Mouse (Mus musculus) mesoderm, embryonic 11.5 days (tissue): ENCODE measurements around the gene Zfp335.

ENCODE experiments used
- DNase-seq: peaks from one replicate; pipeline ENCODE4 v3.0.0-alpha.2; 2012; ENCODE audit warnings: low read depth, low spot score

Zfp335 gene

DNA sequence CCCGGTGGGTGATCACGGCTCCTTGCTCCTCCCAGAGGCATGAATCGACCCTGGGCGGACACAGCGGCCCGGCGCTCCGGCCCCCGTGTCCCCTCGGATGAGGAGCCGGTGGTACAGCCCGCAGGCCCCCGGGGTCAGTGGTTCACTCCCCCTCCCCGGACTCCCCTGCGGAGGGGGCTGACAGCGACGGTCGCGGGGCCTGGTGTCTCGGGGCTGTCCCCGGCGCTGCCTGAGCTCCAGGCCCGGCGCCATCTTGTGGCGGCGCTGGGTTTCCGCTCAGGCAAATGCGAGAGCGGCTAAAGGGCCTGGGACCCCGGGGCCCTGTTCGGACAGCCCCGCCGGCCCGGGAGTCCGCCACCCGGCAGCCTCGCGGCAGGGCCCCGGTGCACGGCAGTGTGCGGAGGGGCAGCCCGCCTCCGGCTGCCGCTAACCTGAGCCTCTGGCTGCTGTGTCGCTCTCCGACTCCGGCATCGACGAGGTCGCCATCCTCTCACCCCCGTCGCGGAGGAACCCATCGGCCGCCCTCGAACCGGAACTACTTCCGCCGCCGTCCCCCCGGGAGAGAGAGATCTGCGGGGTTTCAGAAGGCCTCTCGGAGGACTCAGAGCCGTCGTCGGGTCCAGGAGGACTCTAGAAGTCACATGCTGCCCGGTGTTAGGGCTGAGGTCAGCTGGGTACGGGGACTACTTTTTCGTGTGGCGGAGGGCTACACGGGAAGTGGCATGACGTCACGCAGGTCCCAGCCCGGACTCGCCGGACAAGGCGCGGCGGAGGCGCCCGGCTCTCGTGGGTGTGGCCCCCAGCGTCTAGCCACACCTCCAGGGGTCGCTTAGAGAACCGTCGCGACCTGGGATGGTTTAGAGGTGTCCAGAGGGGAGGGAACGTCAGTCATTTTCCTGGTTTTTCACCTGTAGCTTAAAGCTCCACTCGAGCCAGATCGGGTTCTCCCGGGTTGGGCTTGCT, at the start of gene Zfp335:
TSS of gene Zfp335 (minus strand) at position 672 of the 963 bp plus-strand sequence.
- peak; percentile 95 for DNase-seq

DNA sequence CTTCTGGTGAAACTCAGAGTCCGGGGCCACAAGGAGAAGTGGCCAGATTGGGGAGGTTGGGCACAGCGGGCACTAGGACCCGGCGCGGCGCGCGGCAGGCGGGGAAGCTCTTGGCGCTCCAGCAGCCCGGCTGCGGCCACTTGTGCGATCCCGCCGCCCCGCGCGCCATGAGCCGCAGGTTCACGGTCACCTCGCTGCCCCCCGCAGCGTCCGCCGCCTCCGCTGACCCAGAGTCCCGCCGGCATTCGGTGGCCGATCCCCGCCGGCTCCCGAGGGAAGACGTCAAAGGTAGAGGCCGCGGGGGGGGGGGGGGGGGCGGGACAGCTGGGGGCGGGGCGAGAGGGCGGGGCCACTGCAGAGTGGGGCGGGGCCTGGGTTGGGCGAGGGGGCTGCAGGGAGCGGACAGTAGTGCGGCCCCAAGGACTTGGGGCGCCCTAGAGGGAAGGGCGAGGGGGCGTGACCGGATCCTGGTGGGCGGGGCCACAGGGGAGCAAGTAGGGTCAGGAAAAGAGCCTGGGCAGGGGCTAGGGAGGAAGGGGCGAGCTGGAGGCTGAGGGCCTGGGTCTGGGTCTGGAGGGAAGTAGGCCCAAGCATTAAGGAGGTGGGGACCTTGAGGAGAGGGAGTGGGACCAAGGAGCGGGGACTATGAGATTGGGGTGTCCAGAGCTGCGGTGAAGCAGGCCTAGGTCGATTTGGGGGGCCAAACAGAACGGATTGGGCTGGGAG, 49.3 kb upstream of the Zfp335 start, which contains the start of gene Slc12a5:
TSS of gene Slc12a5 (plus strand) at position 87 of the 726 bp plus-strand sequence.
- DNase-seq, result peak; percentile 64

DNA sequence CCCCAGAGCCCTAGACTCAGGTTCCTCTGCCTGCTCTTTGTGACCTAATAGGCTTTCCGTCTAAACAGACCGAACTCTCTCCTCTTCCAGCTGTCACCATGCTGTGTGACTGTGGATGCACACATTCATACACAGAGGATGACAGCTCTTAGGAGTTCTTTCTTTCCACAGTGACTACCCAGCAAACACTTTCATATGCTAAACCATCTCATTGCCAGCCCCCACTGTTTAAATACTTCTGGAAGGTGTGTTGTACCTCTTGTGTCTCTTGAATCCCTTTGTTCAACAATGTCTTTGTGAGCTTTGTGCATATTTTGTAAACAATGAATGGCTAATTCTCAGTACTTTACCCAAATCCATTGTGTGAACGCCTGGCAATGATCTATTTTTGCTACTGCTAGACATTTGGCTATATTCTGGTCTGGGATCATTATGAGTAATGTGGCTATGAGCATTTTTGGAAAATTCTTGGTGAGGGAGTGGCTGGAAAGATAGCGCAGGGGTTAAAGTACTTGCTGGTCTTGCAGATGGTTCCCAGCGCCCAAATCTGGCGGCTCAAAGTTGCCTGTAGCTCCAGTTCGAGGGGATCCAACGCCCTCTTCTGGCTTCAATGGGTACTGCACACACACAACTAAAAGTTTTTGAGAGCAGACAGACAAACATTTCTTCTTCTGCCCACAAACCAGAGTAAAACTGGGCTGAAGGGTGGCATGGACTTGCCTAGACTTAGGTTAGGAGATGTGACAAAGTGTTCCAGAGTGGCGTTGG, 46.2 kb upstream of the Zfp335 start:
- no peak for DNase-seq

DNA sequence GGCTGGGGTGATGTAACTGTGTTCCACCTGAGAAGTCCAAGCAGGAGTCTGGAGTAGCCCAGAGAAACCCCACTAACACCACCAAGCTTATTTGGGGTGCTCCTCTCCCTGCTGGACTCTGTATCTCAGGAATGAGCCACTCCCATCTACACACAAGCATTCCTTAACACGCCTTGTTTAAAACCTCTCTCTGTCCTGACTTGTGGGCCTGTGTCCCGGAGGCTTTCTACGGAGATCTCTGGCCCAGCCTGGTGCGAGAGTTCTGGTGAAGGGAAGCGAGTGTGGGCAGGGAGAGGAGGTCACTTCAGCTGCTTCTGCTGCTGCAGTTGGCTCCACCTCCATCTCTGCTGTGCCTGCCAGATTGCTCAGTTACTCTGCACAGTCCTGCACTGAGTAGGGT, 44.6 kb upstream of the Zfp335 start:
- no peak for DNase-seq

DNA sequence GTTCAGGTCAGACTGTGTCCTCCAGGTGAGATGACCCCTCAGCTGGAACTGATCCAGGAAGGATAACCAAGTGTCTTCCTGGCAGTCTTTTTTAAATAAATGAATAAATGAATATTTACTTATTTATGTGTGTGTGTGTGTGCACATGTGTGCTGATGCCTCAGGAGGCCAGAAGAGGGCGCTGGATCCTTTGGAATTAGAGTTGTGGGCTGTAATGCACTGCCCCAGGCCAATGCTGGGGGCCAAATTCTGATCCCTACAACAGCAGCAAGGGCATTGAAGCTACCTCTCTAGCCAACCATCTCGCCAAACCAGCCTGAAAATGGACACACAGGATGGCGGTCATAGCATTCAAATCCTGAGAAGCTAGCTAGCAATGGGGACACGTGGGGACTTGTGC, 44.2 kb upstream of the Zfp335 start:
- DNase-seq, result no peak

DNA sequence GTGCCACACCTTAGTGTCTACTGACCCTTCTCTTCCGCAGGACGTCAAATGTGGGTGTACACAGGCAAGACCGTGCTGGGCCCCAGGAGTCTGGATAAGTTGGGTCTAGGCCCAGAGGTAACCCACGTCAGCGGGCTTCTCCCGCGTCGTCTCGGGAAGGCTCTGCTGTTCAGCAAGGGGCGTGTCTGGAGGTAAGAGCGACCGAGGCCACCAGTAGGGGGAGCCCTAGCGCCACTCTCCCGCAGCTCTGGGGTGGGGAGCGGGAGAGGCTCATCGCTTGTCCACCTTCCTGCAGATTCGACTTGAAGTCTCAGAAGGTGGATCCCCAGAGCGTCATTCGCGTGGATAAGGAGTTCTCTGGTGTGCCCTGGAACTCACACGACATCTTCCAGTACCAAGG, 41.7 kb upstream of the Zfp335 start:
- peak; percentile 90 for DNase-seq

DNA sequence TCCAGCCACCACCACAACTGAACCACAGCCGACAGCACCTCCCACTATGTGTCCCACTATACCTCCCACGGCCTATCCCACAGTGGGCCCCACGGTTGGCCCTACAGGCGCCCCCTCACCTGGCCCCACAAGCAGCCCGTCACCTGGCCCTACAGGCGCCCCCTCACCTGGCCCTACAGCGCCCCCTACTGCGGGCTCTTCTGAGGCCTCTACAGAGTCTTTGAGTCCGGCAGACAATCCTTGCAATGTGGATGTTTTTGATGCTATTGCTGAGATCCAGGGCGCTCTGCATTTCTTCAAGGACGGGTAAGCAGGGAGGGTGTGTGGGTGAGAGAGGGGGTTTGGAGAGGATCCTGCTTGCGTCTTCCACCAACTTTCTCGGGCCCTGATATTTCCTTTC, 40.9 kb upstream of the Zfp335 start:
- no peak for DNase-seq

DNA sequence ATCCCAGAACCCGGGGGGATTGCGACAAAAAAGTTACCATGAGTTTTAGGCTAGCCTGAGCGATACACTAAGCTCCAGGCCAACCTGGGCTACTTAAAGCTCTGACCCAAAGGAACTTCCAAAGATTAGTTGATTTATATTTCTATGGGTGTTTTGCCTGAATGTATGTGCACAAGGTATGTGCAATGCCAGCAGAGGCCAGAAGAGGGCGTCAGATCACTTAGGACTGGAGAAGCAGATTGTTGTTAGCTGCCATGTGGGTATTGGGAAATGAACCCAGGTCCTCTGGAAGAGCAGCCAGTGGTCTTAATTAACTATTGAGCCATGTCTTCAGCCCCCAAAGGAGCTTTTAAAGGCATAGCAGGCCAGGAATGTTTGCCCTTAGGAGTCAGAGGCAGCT, 40.2 kb upstream of the Zfp335 start:
- no peak for DNase-seq

DNA sequence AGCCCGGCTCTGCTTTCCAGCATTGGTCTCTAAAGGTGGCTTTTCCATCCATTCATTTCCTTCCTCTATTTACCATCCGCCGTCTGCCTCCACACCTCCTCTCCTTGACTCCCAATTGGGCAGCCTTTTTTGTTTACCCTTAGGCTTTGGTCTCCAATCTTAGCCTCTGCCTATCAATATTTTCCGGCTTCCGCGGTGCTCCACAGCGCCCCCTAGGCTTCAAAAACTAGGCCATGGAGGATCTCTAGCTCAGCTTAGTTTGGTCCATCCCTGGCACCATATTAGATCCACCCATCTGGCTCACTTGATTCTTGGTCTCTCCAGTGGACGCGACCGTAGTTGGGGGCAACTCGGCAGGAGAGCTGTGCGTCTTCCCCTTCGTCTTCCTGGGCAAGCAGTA, 38.9 kb upstream of the Zfp335 start:
- DNase-seq, result no peak

DNA sequence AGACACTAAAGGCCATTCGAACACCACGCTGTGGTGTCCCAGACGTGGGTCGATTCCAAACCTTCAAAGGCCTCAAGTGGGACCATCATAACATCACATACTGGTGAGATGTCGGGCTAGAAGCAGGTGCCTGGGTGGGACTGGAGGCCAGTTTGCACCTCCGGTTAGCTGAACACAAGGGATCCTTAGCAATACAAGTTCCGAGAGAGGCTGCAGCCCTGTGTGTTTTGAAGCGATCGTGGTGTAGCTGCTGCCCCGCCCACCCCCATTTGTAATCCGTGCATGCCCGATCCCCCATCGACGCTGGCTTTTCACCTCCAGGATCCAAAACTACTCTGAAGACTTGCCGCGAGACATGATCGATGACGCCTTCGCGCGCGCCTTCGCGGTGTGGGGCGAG, 37.4 kb upstream of the Zfp335 start:
- DNase-seq, result no peak

DNA sequence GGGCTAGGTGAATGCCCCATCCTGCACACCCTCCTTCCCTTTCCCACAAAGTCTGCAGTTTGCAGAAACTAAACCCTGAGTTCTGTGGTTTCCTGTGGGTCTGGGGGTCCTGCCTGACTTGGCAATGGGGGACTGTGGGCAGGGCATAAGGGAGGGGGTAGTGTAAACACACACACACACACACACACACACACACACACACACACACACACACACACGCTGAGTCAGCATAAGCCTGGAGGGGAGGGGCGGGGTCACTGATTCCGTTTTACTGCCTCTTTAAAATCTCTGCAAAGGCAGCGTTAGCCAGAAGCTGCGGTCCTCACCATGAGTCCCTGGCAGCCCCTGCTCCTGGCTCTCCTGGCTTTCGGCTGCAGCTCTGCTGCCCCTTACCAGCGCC, 36.4 kb upstream of the Zfp335 start:
- no peak for DNase-seq

DNA sequence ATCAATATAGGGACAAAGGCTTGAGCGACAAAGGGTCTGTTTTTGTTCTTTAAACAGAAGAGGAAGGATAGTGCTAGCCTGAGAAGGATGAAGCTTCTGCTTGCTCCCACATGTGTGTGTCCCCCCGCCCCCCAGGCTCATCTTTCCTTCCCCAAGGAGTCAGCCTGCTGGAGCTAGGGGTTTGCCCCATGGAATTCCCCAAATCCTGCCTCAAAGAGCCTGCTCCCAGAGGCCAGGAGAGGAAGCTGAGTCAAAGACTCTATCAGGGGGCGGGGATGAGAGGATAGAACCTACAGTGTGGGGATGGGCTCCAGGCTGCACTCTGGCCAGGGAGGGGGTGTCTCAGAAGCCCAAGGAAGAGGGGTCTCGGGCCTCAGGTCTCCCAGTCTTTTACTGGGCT, 35.9 kb upstream of the Zfp335 start:
- DNase-seq, result no peak

DNA sequence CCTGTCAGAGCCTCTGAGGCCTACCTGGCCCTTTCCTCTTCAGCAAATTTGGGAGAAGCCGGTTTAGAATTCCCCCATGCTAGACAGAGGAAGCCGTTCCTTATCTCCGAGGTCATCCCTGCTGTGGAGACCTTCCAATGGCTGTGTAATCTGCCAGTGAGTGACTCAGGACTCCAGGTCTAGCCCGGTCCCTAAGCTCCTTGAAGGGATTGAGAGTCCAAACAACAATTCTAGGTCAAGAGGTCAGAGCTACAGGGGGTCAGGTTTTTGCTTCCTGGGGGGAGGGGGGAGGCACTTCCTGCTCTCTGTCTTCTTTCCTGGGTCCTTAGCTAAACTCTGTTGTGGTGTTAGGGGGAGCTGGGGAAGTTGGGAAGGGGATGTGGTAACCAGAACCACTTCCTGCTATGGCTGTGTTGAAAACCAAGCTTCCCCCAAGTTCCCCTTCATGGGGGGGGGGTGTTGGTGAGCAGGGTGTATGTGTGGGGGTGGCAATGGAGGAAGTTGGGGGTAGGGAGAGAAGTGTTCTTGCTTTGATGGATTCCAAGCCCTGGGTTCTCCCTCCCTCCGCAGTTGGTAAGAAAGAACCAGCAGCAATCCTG, 31.2 kb upstream of the Zfp335 start:
- no peak for DNase-seq

DNA sequence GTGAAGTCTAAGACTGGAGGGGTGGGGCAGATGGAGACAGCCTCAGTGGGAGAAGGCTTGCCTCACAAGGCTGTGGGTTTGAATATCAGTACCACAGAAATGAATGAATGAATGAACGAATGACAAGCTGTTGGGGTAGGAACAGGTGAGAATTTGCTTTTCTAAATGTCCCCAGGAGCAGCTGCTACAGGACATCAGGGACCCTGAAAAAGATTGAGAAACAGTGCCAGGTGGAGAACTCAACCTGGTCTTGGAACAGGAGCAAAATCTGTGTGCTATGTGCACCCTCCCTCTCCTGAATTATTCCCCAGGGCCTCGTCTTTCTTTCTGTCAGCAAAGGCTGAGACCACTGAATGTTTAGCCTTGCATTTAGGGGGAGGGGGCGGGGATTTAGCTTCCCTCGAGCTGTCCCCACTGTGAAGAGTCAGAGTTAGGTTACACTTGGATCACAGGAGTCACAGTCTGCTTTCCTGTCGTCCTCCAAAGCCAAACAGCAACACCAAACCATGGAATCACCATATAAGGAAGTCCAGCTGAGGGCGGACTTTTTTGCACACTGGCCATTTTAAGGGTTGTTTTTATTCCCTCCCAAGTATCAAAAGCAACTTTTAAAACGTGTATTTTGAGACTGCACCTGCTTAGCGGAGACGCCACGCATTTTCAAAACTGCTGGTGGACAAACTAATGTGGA, 28.7 kb upstream of the Zfp335 start, which contains the start of gene Mmp9:
TSS of gene Mmp9 (plus strand) at position 641 of the 691 bp plus-strand sequence.
- DNase-seq, result peak; percentile 70

DNA sequence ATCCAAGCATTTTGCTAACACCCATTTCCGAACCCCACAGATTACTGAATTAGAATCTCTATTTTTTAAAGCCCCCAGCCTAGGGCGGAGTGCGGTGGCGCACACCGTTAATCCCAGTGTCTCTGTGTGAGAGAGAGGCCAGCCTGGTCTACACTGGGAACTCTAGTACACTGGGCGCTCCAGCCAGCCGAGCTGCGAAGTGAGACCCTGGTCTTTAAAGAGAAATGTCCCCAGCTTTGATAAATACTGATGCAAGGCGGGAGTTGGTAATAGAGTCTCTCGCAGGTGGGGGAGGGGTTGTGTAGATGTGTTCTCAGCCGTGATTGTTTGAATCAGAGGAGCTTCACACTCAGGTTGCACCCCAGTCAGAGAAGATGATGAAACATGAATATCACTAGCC, 27.5 kb upstream of the Zfp335 start:
- no peak for DNase-seq

DNA sequence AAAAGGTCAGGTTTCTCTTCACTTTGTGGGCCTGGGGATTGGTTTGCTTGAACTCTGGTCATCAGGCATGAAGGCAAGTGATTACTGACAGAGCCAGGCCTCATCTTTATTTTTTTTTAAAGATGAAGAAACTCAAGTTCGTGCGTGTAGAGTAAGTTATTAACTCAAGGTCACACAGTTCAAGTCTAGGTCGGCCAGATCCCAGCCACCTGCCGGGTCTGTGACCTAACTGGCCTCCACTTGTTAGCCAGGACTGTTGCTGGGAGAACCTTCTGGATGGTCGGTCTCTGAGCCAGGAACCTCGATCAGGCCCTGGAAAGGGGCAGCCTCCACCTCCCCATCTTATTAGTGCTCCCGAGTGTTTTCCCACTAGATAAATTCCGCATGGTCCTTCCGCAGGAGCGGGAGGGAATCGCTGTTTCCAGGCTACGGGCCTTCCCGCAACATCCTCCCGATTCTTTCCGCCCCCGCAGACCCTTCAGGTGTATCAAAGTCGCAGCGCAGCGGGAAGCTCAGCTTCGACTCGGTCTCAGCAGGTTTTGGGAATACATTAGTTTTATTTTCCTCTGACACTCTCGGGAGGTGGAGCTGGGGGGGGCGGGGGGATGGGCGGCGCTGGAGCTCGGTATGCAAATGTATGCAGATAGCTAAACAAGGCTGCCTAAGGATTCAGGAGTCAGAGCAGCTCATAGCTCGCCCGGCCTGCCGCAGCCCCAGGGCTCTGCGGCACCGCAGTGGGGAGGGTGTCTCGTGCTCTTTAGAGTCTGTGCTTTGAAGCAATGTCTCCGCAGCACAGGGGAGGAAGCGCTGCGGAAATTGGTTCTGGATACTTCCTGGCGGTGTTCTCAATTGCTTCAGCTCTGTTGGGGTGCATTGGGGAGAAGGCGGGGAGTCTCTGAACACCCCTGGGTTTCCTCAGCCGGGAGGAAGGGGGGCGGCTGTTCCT, 26.9 kb upstream of the Zfp335 start:
- peak; percentile 47 for DNase-seq

DNA sequence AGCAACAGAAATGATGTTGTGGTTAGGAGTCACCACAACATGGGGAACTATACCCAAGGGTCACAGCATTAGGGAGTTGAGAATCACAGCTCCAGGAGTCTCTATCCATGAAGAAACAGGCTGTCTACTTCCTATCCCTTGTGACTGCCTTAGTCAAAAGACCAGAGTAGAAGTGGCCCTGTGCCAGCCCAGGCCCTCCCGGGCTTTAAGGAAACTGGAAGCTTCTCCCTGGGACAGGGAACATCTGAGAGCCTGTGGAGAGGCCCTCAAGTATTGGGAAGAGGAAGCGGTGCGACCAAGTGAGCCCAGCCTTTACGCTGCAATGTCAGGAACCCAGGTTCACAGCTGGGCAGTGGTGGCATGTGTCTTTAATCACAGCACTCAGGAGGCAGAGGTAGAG, 24.4 kb upstream of the Zfp335 start:
- no peak for DNase-seq

DNA sequence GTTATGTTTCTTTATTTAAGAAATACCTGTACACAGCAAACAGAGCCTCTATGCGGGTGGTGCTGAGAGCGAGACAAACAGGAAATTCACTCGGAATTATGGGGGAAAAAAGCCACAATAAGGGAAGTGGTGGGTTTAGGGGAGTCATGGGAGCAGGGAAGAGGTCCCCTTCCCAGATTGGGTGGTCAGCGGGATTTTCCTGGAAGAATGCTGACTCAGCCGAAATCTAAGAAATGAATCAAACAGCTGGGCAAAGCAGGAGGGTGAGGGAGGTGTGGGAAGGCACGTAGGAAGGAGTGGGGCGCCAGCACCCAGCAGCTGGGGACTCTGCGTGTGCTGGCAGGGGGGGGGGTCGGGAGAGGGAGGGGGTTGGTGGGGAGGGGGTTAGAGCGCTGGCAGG, 22.0 kb upstream of the Zfp335 start:
- DNase-seq, result no peak

DNA sequence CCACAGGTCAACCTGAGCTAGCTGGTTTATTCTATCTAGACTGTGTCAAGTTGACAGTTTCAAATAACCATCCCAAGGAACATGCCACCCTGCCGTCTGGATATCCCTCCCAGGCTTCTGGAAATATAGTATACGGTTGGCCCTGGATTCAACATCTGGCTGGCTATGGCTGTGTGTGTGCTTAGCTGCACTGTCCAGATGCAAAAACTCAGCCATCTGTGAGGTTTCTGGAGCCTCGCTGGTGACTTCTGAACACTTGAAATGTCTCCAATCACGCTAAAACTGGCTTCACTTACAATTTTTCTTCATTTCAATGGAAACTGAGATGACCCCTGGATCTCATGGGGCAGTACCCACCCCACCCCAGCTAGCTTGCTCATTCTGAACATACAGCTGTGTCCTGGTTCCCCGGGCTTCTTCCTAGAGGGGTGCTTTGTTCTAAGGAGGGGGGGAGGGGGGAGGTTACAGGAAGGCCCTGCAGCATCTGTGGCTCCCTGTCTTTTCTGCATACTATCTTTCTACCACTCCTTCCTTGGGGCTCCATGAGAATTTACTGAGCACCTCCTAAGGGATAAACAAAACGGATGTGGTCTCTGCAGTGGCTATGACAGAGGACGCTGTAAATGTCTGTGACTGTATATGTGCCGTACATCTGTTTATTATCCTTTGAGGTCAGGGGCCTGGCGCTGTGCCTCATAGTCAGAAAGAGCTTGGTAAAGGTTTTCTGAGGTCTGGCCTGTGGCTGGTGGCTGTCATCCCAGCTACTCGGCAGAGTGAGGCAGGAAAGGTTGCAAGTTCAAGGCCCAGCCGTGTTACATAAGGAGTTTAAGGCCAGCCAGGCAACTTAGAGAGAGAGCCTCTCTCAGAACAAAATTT, 19.4 kb upstream of the Zfp335 start:
- no peak for DNase-seq
